Mouse (Mus musculus) lung, postnatal 0 days (tissue): ENCODE data around the gene Stk17b.
"Not testable (repeated sequence)": the region's sequence is repeated elsewhere in the genome, so short reads cannot be mapped to it uniquely, and the experiment has no call there.

ENCODE experiments used
- CTCF ChIP-seq: IDR thresholded peaks from 2 replicates; pipeline ENCODE4 v1.5.1; 2016; ENCODE audit warnings: antibody characterized with exemption, mild to moderate bottlenecking
- EP300 ChIP-seq: IDR thresholded peaks from 2 replicates; pipeline ENCODE4 v1.6.1; 2016; ENCODE audit warnings: antibody characterized with exemption, mild to moderate bottlenecking, control low read depth

DNA sequence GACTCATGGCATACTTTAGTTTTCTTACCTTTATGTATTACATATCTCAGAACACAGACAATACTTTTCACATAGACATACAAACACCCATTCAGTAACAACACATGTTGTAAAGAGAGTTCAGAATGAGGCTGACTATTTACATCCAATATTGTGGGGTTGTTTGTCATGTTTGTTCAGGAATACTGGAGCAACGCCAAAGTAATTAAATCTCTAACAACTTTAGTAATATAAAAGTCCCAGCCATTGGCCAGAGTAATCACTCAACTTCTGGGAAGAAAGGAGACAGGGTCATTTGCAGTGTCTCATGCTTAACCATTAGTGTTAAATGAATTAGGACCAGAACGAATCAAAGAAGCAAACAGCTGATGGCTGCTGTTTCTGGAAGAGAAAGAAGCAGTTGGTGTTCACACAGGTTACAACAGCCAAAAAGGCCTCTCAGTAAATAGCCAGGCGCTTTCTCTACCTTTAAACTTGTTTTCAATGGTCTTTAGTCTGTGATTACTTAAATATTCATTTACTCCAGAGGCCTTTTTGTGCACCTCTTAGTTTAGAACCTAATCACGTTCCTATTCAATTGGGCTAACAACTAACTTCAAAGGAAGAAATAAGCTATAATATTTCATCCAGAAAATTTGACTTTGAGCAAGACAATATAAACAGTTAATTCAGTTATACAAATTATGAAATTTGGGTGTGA lies 44.8 kb downstream of the Stk17b start:
- TF ChIP-seq CTCF, EP300: not testable (repeated sequence)
